Mouse (Mus musculus) liver, embryonic 16.5 days (tissue): ENCODE results near the gene Zbtb9. TPM values are rescaled to one million over a fixed set of nuclear protein-coding genes. Genes with fewer than 3 reads are reported as not detected.

Source experiments
- ATAC-seq: fragments of 200-750 bp; cut with Nextera tagmentation; 2 replicates; pipeline ENCODE4 v1.8.0; 2017; ENCODE audit warnings: low read depth, mild to moderate bottlenecking, moderate number of reproducible peaks, moderate library complexity
- H3K27ac ChIP-seq: fragments of 300-500 bp; sonication (generic); 2 replicates; pipeline ENCODE4 v1.5.1; 2014; ENCODE audit warnings: mild to moderate bottlenecking, low read length
- H3K27me3 ChIP-seq: fragments of 300-500 bp; sonication (generic); 2 replicates; pipeline ENCODE4 v1.6.1; 2014; ENCODE audit warnings: low read depth, low read length, mixed read lengths; ENCODE audit not compliant: control insufficient read depth, insufficient read depth
- H3K36me3 ChIP-seq: fragments of 300-500 bp; sonication (generic); 2 replicates; pipeline ENCODE4 v1.6.1; 2014; ENCODE audit warnings: mild to moderate bottlenecking; ENCODE audit not compliant: control insufficient read depth, insufficient read depth
- H3K4me1 ChIP-seq: fragments of 300-500 bp; sonication (generic); 2 replicates; pipeline ENCODE4 v1.6.1; 2014; ENCODE audit warnings: low read depth, low read length, mixed read lengths; ENCODE audit not compliant: control insufficient read depth
- H3K4me2 ChIP-seq: fragments of 300-500 bp; sonication (generic); 2 replicates; pipeline ENCODE4 v1.6.1; 2014; ENCODE audit warnings: low read depth, low read length, mixed read lengths
- H3K4me3 ChIP-seq: fragments of 300-500 bp; sonication (generic); 2 replicates; pipeline ENCODE4 v1.5.1; 2014; ENCODE audit warnings: low read depth, mild to moderate bottlenecking, low read length
- H3K9ac ChIP-seq: fragments of 300-500 bp; sonication (generic); 2 replicates; pipeline ENCODE4 v1.6.1; 2014; ENCODE audit warnings: low read depth, low read length
- H3K9me3 ChIP-seq: fragments of 300-500 bp; sonication (generic); replicated peaks from 2 replicates; pipeline ENCODE4 v1.6.1; 2016; ENCODE audit warnings: low read length; ENCODE audit not compliant: control insufficient read depth
- WGBS: fragments of 180-500 bp; shearing (Covaris S2); extraction: QIAGEN DNeasy Blood & Tissue Kit; methylation state at CpG from one replicate; pipeline ENCODE4 v1.1.7; 2014; ENCODE audit not compliant: insufficient replicate concordance; 5-methylcytosine and 5-hydroxymethylcytosine counted together
- polyA plus RNA-seq: library from polyadenylated mRNA; unstranded; fragments of >200 nt; fragmentation: Nextera tagmentation; extraction: Ambion mirVana; gene quantifications from 2 replicates; pipeline ENCODE4 v1.2.1, GENCODE M21; 2015

Gene Zbtb9
- polyA plus RNA-seq, 1 experiment from 2014 or later, result 5.0 TPM

DNA sequence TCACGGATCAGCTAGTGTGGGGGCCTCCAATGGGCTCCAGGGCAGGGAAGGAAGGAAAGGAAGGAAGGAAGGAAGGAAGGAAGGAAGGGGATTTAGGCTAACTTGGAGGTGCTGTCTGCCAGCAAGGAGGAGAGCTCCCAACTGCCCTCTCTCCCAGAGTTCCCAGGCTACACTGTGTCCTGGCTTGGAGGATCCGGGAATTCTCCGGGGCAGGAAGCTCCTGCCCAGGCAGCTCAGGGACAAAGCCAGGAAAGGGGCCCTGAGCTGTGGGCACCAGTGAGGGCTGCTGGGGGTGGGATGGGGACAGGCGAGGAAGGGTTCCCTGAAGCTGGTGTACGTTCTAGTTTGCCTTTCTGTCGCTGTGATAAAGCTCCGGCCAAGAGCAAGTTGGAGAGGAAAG lies 63.5 kb downstream of the Zbtb9 start:
- Histone ChIP-seq H3K27ac (no peak overlapping the region; the same call in 1 of the 2 replicates), H3K9me3 (no peaks in the 10 kb centered on the region), H3K4me2 (no peak overlapping the region), H3K36me3 (no peaks in the 10 kb centered on the region), H3K27me3 (no peaks in the 10 kb centered on the region), H3K4me1 (peaks cover 5% of the 10 kb centered on the region), H3K9ac (no peak overlapping the region), H3K4me3 (no peak overlapping the region)
- 36% methylated on average over 7 of the region's 7 CpGs for WGBS
- ATAC-seq, result no peak

DNA sequence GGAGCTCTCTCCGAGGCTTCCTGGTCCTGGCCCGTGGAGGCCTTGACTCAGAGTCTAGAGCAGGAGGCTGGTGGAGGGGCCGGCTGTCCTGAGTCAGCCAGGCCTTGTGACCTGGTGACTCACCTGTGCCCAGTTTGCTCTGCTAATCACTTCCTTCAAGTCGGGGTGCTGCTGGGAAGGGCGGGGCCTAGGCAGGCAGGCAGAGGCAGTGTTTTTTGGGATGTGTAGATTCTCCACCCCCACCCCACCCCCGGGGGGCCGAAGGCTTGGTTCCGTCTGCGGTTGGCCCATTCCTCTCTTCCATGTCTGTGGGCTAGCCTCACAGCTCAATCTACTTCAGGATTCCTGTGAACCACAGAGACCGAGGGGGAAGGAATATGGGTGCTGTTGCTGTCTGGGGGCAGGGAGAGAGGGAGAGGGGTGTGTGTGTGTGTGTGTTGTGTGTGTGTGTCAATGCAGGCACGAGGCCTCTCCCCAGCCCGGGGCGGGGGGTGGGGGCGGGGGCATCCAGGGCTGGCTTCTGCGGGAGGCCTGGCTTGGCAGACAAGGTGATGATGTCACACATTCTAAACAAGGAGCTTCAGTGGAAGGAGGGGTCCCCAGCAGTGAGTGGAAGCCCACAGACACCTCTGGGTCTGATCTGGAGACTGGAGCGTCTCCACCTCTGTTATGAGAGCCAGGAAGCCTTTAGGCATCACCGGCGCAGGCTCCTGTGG lies 65.5 kb downstream of the Zbtb9 start:
- no peak overlapping the region for H3K4me2 ChIP-seq
- H3K9me3 ChIP-seq, result no peaks in the 10 kb centered on the region

DNA sequence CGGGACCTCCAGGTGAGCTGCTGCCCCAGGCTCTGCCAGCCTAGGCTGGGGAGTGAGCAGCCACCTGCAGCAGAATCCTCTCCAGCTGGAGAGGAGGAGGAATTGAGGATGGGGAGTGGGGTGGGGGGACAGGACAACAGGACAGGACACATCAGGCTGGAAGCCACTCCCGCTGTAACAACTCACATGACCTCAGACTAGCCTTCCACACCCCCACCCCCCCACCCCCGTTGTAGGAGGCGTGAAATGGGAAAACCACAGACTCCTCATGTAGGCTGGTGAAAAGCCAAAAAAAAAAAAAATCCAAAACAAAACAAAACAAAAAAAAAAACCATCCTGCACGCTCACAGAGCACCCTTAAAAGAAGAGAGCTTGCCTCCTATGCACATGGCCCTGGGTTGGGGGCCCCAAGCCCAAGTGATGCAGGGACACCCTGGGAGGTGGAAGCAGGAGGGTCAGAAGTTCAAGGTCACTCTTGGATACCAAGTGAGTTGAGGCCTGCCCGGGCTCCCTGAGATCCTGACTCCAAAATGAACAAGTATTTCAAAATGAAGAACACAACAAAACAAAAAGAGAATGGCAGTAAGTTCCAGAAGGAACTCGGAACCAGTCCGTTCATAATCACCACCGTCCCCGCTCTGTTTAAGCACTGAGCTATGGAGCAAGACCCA lies 66.6 kb downstream of the Zbtb9 start:
- no peaks in the 10 kb centered on the region for H3K27me3 ChIP-seq
- H3K4me2 ChIP-seq, result no peak overlapping the region
- 52% methylated on average over 10 of the region's 10 CpGs for WGBS
- no peaks in the 10 kb centered on the region for H3K9me3 ChIP-seq
- H3K36me3 ChIP-seq, result no peaks in the 10 kb centered on the region
- H3K4me3 ChIP-seq, result no peak overlapping the region
- no peak for ATAC-seq
- H3K9ac ChIP-seq, result no peak overlapping the region
- H3K27ac ChIP-seq, result no peak overlapping the region
- no peaks in the 10 kb centered on the region; the same call in 1 of the 2 replicates for H3K4me1 ChIP-seq

More for the DNA sequence above, 65.5 kb downstream of the Zbtb9 start:
- 46% methylated on average over 17 of the region's 18 CpGs for WGBS
- ATAC-seq, result no peak
- no peak overlapping the region for H3K4me3 ChIP-seq
- H3K36me3 ChIP-seq, result no peaks in the 10 kb centered on the region
- H3K27me3 ChIP-seq, result no peaks in the 10 kb centered on the region
- H3K9ac ChIP-seq, result no peak overlapping the region
- H3K27ac ChIP-seq, result no peak overlapping the region
- no peaks in the 10 kb centered on the region; the same call in 1 of the 2 replicates for H3K4me1 ChIP-seq

DNA sequence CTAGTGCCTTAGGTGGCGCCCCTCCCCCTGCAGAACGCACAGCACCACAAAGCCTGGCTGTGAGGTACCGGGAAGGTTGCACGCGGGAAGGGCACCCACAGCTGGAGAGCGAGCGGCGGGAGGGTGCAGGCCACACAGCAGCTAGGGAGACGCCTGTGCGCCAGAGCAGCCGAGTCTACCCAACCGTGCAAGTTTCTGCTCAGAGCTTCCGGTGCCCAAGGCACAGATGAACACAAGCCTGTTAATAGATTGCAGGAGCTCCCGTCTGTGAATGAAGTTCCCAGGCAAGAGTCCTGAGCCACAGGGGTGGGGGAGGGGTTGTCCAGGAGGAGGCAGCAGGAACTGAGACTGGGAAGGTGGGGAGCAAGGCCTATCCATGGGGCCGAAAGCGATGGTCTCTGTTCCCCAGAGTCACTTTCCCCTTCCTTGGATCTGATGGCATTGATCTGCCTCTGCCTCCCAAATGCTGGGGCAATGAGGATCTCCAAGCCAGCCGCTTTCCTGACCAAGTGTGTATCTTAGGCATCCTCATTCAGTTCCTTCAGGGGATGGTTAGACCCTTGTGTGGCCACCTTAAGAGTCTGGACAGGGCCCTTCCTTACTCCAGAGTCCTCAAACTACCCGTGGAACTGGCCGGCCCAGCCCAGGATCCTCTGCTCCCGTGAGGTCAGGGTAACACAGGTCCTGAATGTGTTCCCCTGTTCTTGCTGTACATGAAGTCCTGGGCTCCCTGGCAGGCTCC lies 67.5 kb downstream of the Zbtb9 start:
- Histone ChIP-seq H3K4me2 (no peak overlapping the region), H3K4me1 (no peaks in the 10 kb centered on the region; the same call in 1 of the 2 replicates), H3K9ac (no peak overlapping the region), H3K9me3 (no peaks in the 10 kb centered on the region), H3K27ac (no peak overlapping the region), H3K36me3 (no peaks in the 10 kb centered on the region), H3K27me3 (no peaks in the 10 kb centered on the region), H3K4me3 (no peak overlapping the region)
- no peak for ATAC-seq
- 36% methylated on average over 20 of the region's 20 CpGs for WGBS

DNA sequence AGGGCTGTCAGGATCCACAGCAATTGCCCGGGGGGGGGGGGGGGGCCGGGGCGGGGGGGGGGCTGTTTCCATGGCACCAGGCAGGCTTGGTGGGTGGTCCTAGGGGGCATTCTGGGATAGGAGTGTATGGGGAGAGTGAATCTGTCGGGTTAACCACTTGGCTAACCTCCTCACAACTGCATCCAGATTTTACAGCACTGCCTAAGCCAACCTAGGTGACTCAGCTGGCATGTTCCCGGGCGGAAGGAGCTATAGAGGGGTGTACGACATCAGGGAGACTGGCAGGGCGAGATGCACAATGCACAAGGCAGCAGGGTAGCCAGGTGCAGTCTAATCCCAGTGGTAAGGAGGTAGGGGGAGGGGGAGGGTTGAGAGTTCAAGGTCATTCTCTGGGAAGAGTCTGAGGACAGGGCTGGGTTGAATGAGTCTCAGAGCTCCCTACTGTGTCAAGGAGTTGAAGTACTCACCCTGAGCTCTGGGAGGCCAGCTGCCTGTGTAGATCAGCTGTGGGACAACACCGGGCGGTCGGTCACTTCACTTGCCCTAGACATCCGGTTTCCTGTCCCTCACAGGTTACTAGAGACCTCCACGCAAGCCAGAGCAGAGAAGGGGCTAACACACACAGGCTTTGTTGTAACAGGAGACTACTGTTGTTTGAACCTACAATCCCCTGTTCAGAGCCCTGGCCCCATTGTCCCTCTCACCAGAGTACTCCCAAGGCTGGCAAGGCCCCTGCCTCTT lies 68.2 kb downstream of the Zbtb9 start:
- WGBS, result 63% methylated on average over 10 of the region's 13 CpGs
- no peaks in the 10 kb centered on the region for H3K9me3 ChIP-seq
- no peaks in the 10 kb centered on the region; the same call in 1 of the 2 replicates for H3K4me1 ChIP-seq
- H3K4me2 ChIP-seq, result no peak overlapping the region
- no peak overlapping the region for H3K27ac ChIP-seq
- ATAC-seq, result no peak
- no peaks in the 10 kb centered on the region for H3K27me3 ChIP-seq
- H3K9ac ChIP-seq, result no peak overlapping the region
- H3K36me3 ChIP-seq, result no peaks in the 10 kb centered on the region
- H3K4me3 ChIP-seq, result no peak overlapping the region

DNA sequence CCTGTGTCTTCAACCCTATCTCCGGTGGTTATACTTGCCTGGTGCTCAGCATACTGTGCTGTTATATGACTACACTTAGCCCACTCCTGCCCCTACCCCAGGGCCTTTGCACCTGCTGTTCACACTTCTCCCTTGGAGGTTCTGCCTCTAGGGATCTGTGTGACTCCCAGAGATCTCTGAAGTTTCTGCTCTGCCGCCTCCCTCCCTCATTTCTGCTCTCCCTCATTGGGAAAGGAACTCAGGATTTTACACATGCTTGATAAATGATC lies 68.8 kb downstream of the Zbtb9 start:
- Histone ChIP-seq H3K27ac (no peak overlapping the region), H3K27me3 (no peaks in the 10 kb centered on the region), H3K4me3 (no peak overlapping the region), H3K4me1 (no peaks in the 10 kb centered on the region; the same call in 1 of the 2 replicates), H3K9ac (no peak overlapping the region), H3K4me2 (no peak overlapping the region), H3K9me3 (no peaks in the 10 kb centered on the region), H3K36me3 (no peaks in the 10 kb centered on the region)
- ATAC-seq, result no peak
- 70% methylated on average over 2 of the region's 2 CpGs for WGBS

DNA sequence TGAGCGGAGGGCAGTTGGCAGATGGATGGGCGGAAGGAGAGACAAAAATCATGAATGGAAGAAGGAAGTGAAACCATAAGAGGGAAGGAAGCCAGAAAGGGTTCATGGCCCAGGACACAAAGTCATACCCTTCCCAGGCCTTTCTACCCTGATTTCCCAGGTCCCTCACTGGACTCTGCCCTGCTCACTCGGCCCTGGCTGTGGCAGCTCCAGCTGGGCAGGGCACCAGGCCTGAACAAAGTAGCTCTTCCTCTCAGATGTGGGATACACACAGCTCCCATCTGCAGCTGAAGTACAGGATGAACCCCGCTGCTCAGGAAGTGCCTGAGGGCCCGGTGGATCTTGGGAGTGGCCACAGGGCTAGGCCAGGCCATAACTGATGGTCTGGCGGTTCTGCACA lies 69.9 kb downstream of the Zbtb9 start:
- 0 out of 2 replicates have a peak, but pooled peaks have one; percentile 24 for ATAC-seq
- Histone ChIP-seq H3K27me3 (no peaks in the 10 kb centered on the region), H3K9ac (no peak overlapping the region), H3K4me3 (no peak overlapping the region), H3K27ac (no peak overlapping the region; the same call in 1 of the 2 replicates), H3K36me3 (no peaks in the 10 kb centered on the region), H3K4me1 (no peaks in the 10 kb centered on the region; the same call in 1 of the 2 replicates), H3K9me3 (no peaks in the 10 kb centered on the region), H3K4me2 (no peak overlapping the region)
- 33% methylated on average over 6 of the region's 6 CpGs for WGBS

DNA sequence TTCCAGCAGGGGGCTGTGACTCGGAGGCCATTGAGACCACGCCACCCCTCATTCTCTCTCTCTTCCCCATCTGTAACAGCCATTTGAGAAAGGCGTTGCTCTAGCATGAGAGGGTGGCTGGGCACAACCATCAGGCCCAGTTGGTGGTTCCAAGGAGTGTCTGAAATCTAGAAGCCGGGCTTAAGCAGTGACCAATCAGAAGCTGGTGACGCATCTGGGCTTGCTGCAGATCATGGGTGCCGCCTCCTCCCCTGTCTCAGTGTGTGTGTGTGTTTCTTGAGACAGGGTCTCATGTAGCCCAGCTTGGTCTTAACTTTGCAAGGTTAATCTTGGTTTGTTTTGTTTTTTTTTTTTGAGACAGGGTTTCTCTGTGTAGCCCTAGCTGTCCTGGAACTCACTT lies 72.2 kb downstream of the Zbtb9 start:
- no peak overlapping the region for H3K4me3 ChIP-seq
- 75% methylated on average over 6 of the region's 6 CpGs for WGBS
- no peaks in the 10 kb centered on the region for H3K9me3 ChIP-seq
- no peaks in the 10 kb centered on the region; the same call in 1 of the 2 replicates for H3K4me1 ChIP-seq
- no peaks in the 10 kb centered on the region for H3K27me3 ChIP-seq
- ATAC-seq, result no peak
- no peaks in the 10 kb centered on the region for H3K36me3 ChIP-seq
- no peak overlapping the region for H3K4me2 ChIP-seq
- no peak overlapping the region for H3K9ac ChIP-seq
- no peak overlapping the region for H3K27ac ChIP-seq
